Mouse (Mus musculus) liver, embryonic 14.5 days (tissue): Measurements from ENCODE around the gene Bub1b.

Experiments used
- CTCF ChIP-seq: IDR thresholded peaks from 2 replicates; pipeline ENCODE4 v1.5.1; 2016; ENCODE audit warnings: antibody characterized with exemption, low read depth, control low read depth
- EP300 ChIP-seq: IDR thresholded peaks from 2 replicates; pipeline ENCODE4 v1.6.1; 2016; ENCODE audit warnings: antibody characterized with exemption, low read depth

DNA sequence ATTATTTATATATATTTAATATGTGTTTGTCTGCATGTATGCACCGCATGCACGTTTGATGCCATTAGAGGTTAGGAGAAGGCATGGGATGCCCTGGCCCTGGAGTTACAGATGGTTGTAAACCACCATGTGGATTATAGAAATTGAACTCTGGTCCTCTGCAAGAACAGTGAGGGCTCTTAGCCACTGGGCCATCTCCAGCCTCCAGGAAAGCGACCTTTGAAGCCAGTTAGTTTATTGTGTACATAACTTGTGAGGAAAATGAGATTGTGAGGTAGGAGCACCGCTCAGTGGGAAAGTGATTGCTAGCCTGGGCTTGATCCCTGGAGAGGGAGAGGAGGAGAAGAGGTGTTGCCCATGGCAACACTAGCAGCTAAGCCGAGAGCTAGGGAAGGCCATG, 39.2 kb downstream of the Bub1b start:
- TF ChIP-seq CTCF (no peak), EP300 (no peak)
